Mouse (Mus musculus): ENCODE results near the gene Gm17387.

DNA sequence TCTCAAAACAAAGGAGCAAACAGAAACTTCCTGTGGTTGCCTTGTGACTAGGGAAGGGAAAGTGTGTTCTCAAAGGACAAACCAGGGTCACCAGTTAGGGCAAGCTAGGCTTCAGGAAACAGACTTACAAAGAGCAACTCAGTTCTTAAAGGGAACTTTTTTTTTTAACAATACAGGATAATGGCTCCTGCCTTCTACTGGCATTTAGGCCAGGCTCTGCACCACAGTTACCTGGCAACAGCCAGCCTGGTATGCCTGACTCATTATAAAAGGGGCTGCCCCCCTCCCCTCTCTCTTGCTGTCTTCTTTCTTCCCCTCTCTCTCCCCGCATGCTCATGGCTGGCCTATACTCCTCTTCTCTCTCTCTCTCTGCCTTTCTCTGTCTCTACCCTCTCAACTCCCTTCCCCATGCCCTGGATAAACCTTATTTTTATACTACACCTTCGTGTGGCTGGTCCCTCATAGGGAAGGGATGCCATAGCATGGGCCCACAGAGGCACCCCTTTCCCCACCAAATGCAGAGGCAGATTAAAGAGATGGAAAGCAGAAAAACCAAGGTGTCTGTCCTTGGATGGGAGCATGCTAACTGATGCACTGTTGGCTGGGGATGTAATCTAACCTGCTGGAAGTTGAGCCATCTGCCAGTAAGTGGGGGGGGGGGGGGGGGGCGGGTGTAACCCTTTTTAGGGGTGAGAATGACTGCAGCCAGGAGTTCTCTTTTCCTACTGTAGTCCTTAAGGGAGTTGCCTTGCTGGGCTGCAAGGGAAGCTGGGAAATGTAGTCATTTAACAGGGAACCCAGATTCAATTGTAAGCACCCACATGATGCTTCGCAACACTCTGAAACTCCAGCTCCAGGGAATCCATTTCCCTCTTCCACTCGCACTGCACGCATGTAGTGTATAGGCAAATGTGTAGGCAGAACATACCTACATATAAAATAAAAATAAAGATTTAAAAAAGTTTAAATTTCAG, 3.8 kb upstream of the Gm17387 start:
- no peak for TF ChIP-seq CTCF (IDR thresholded peaks at IDR 0.05; ENCODE audit: low read depth, low read length)
- TF ChIP-seq EP300 (IDR thresholded peaks at IDR 0.05; ENCODE audit: insufficient read depth, low read depth, low read length) = 0 out of 2 replicates have a peak, but pooled peaks have one; percentile 28
- no peak for TF ChIP-seq POLR2A (IDR thresholded peaks at IDR 0.05; ENCODE audit: insufficient read depth, low read length)
